Mouse (Mus musculus) hindbrain, embryonic 13.5 days (tissue): ENCODE measurements around the gene Ergic2. TPM values are rescaled to one million over a fixed set of nuclear protein-coding genes. Genes with fewer than 3 reads are reported as not detected.

ENCODE experiments used
- polyA plus RNA-seq: library from polyadenylated mRNA; unstranded; fragments of >200 nt; fragmentation: Nextera tagmentation; extraction: Ambion mirVana; gene quantifications from 2 replicates; pipeline ENCODE4 v1.2.1, GENCODE M21; 2015

The Ergic2 gene
- polyA plus RNA-seq, 1 experiment from 2014 or later = 232 TPM

Other genes with a start within 250 kb of the Ergic2 start
- gene Far2, start 165.1 kb downstream of the Ergic2 start, polyA plus RNA-seq = 10.2 and 11.6 TPM in 2 replicates
- 2.3 and 2.8 TPM in 2 replicates for gene Tmtc1, start 232.0 kb upstream of the Ergic2 start, polyA plus RNA-seq